Mouse (Mus musculus) lung, embryonic 16.5 days (tissue): Measurements from ENCODE around the gene Syt1. TPM values are rescaled to one million over a fixed set of nuclear protein-coding genes. Genes with fewer than 3 reads are reported as not detected.

Experiments
- ATAC-seq: fragments of 200-750 bp; cut with Nextera tagmentation; 2 replicates; pipeline ENCODE4 v1.8.0; 2017; ENCODE audit warnings: low read depth, mild to moderate bottlenecking, moderate library complexity
- H3K27ac ChIP-seq: fragments of 300-500 bp; sonication (generic); 2 replicates; pipeline ENCODE4 v1.5.1; 2014; ENCODE audit warnings: mild to moderate bottlenecking, control low read depth, low read length
- H3K27me3 ChIP-seq: fragments of 300-500 bp; sonication (generic); 2 replicates; pipeline ENCODE4 v1.6.1; 2014; ENCODE audit warnings: low read depth, low read length, mixed read lengths; ENCODE audit not compliant: control insufficient read depth, insufficient read depth
- H3K36me3 ChIP-seq: fragments of 300-500 bp; sonication (generic); 2 replicates; pipeline ENCODE4 v1.6.1; 2014; ENCODE audit warnings: low read length; ENCODE audit not compliant: control insufficient read depth, insufficient read depth
- H3K4me1 ChIP-seq: fragments of 300-500 bp; sonication (generic); replicated peaks from 2 replicates; pipeline ENCODE4 v1.6.1; 2014; ENCODE audit warnings: low read length, mixed read lengths; ENCODE audit not compliant: control insufficient read depth, insufficient read depth
- H3K4me2 ChIP-seq: fragments of 300-500 bp; sonication (generic); 2 replicates; pipeline ENCODE4 v1.6.1; 2014; ENCODE audit warnings: low read depth, low read length, control low read depth
- H3K4me3 ChIP-seq: fragments of 300-500 bp; sonication (generic); 2 replicates; pipeline ENCODE4 v1.5.1; 2014; ENCODE audit warnings: mild to moderate bottlenecking, low read length, control low read depth
- H3K9ac ChIP-seq: fragments of 300-500 bp; sonication (generic); 2 replicates; pipeline ENCODE4 v1.6.1; 2014; ENCODE audit warnings: low read length, control low read depth
- H3K9me3 ChIP-seq: fragments of 300-500 bp; sonication (generic); 2 replicates; pipeline ENCODE4 v1.6.1; 2016; ENCODE audit warnings: low read length; ENCODE audit not compliant: control insufficient read depth
- WGBS: fragments of 180-500 bp; shearing (Covaris S2); extraction: QIAGEN DNeasy Blood & Tissue Kit; methylation state at CpG from one replicate; pipeline ENCODE4 v1.1.7; 2014; 5-methylcytosine and 5-hydroxymethylcytosine counted together
- polyA plus RNA-seq: library from polyadenylated mRNA; unstranded; fragments of >200 nt; fragmentation: Nextera tagmentation; extraction: Ambion mirVana; gene quantifications from 2 replicates; pipeline ENCODE4 v1.2.1, GENCODE M21; 2015

The Syt1 gene
- polyA plus RNA-seq, 1 experiment from 2014 or later: 0.83 TPM

DNA sequence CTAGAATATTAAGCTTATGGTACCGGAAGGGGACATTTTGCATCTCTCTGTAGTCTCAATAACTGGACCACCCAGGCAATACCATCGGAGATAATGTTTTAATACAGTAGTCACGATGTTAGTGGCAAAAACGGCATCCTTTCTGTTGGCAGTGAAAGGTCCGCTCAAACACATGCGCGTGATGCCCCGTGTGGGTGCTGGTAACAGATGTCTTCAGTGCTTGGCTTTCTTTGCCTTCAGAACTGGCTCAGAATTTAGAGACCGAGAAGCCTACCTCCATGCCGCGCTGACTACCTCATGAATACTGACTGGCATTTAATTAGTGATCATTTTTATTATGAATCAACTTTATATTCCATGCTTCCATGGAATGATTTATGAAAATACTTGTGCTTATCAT lies 355.7 kb downstream of the Syt1 start:
- Histone ChIP-seq H3K9ac (no peak overlapping the region), H3K27me3 (no peaks in the 10 kb centered on the region), H3K9me3 (no peaks in the 10 kb centered on the region), H3K4me3 (no peak overlapping the region), H3K27ac (no peak overlapping the region), H3K4me2 (no peak overlapping the region), H3K4me1 (no peaks in the 10 kb centered on the region), H3K36me3 (no peaks in the 10 kb centered on the region)
- 93% methylated on average over 11 of the region's 11 CpGs for WGBS
- ATAC-seq: no peak

DNA sequence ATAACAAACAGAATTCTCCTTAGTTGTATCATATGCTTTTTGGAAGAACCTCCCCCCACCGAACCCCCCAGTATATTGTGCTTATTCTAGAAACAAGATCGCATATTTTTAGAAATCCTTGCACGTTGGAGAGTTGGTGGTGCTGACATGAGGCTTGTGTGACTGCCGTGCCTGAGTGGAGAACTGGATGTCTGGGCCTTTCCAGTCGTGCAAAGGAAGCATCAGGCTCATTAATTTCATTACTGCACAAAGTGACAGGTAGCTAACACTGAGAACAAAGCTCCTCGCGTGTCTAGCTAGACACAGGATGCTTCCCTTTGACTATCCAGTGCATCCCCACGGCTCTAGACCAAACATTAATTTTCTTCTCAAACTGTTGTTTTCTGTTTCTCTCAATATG lies 358.0 kb downstream of the Syt1 start:
- Histone ChIP-seq H3K4me1 (no peaks in the 10 kb centered on the region), H3K27ac (no peak overlapping the region), H3K9ac (no peak overlapping the region), H3K4me3 (no peak overlapping the region), H3K9me3 (no peaks in the 10 kb centered on the region), H3K4me2 (no peak overlapping the region), H3K27me3 (no peaks in the 10 kb centered on the region), H3K36me3 (no peaks in the 10 kb centered on the region)
- WGBS: 47% methylated on average over 8 of the region's 8 CpGs
- no peak for ATAC-seq

DNA sequence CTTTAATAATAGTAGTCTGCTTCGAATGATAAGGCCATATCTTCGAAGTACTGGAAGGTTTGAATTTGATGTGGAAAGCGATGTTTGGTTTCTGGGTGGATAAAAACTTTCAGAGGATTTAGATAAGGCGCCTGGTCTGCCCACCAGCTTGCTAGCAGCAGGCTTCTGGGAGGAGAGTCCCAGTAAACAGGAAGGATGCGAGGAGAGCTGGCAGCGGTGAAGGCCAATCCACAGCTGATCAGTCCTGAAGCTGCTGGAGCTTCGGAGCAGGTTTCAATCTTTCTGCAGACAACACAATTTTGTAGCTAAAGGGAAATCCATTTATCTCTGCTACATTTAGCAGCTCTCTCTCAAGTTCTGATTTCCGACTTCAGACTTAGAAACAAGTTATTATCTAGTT lies 358.7 kb downstream of the Syt1 start:
- Histone ChIP-seq H3K9me3 (no peaks in the 10 kb centered on the region), H3K27me3 (no peaks in the 10 kb centered on the region), H3K4me1 (no peaks in the 10 kb centered on the region), H3K9ac (no peak overlapping the region), H3K36me3 (no peaks in the 10 kb centered on the region), H3K4me3 (no peak overlapping the region), H3K27ac (no peak overlapping the region), H3K4me2 (no peak overlapping the region)
- 64% methylated on average over 8 of the region's 8 CpGs for WGBS
- no peak for ATAC-seq

DNA sequence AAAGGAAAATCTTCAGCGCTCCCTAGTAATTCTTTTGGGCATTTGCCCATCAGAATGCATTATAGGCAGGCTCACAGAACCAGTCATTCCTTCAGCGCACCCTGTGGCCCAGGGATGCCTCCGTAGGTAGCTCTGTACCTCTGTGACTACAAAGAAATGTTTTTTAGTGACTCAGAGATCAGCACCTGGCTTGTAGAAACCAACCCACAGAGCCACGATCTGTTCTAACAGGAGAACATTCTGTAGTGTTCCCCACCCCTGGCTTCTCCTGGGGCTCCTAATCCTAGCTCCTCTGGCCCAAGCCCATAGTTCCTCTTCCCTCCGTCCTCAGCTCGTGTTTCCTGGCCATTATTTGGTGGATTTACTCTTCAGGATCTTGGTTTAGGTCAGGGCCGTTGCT lies 361.6 kb downstream of the Syt1 start:
- no peaks in the 10 kb centered on the region for H3K36me3 ChIP-seq
- H3K27me3 ChIP-seq: no peaks in the 10 kb centered on the region
- WGBS: 69% methylated on average over 7 of the region's 7 CpGs
- no peak for ATAC-seq
- no peak overlapping the region for H3K27ac ChIP-seq
- H3K9me3 ChIP-seq: no peaks in the 10 kb centered on the region
- H3K4me1 ChIP-seq: no peaks in the 10 kb centered on the region
- H3K4me3 ChIP-seq: no peak overlapping the region
- H3K9ac ChIP-seq: no peak overlapping the region
- H3K4me2 ChIP-seq: no peak overlapping the region

DNA sequence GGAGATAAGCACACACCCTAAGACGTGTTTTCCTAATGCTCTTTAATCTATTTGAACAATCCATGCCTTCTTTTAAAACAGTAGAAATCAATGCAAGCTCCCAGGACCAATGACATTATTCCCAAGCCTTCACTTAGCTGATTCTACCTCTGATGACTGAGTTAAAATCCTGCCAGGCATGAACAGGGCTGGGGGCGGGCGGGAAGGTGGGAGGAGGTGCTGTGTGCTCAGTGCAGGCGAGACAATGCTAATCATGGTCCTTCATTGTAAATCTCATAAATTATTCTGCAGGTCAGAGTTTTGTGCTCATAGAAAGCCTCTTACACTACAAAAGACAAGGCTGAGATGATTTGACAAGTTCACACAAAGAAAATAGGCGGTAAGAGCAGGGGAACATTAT lies 366.9 kb downstream of the Syt1 start:
- Histone ChIP-seq H3K27ac (no peak overlapping the region), H3K9me3 (no peaks in the 10 kb centered on the region), H3K9ac (no peak overlapping the region), H3K4me1 (no peaks in the 10 kb centered on the region), H3K4me2 (no peak overlapping the region), H3K4me3 (no peak overlapping the region), H3K36me3 (no peaks in the 10 kb centered on the region), H3K27me3 (no peaks in the 10 kb centered on the region)
- WGBS: 68% methylated on average over 5 of the region's 5 CpGs
- ATAC-seq: no peak

DNA sequence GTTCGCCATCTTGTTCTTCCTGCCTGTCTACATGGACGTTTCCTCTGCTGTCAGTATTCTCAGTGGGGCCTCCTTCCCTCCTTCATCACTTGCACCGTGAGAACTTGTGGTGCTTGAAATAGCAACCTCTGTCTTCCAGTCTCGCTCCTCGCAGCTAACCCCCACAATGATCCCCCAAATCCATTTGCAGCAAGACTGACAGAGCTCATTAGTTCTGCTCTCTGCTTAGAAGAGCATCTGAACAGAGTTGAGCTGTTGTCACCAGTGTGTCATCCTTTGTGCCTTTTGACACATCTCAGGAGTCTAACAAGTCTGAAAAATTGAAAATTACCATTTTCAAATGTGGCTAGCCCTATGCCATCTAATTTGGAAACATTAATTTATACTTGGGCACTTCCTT lies 372.7 kb downstream of the Syt1 start:
- WGBS: 69% methylated on average over 5 of the region's 5 CpGs
- Histone ChIP-seq H3K4me3 (no peak overlapping the region), H3K27ac (no peak overlapping the region), H3K9me3 (no peaks in the 10 kb centered on the region), H3K4me1 (no peaks in the 10 kb centered on the region), H3K4me2 (no peak overlapping the region), H3K36me3 (no peaks in the 10 kb centered on the region), H3K9ac (no peak overlapping the region), H3K27me3 (no peaks in the 10 kb centered on the region)
- no peak for ATAC-seq

DNA sequence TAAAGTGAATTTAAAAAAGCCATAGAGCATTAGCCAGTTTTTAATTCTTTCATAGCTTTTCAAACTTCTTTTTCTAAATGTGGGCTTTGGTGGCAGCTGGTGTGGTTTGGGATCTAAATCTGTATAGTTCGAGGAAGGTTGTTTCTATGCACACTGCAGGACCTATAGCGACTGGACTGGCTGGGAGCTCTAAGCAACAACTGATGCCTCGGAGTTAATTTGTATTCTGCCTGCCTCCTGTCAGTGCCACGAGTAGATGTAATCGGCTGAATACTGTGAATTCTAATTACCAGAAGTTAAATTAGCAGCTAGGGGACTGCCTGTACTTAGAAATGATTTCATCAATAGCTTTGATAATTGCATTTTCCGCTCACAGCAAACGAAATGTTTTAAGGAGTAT lies 374.7 kb downstream of the Syt1 start:
- Histone ChIP-seq H3K9ac (no peak overlapping the region), H3K36me3 (no peaks in the 10 kb centered on the region), H3K27me3 (no peaks in the 10 kb centered on the region), H3K27ac (no peak overlapping the region), H3K9me3 (no peaks in the 10 kb centered on the region), H3K4me3 (no peak overlapping the region), H3K4me2 (no peak overlapping the region), H3K4me1 (no peaks in the 10 kb centered on the region)
- WGBS: 83% methylated on average over 7 of the region's 7 CpGs
- ATAC-seq: no peak

DNA sequence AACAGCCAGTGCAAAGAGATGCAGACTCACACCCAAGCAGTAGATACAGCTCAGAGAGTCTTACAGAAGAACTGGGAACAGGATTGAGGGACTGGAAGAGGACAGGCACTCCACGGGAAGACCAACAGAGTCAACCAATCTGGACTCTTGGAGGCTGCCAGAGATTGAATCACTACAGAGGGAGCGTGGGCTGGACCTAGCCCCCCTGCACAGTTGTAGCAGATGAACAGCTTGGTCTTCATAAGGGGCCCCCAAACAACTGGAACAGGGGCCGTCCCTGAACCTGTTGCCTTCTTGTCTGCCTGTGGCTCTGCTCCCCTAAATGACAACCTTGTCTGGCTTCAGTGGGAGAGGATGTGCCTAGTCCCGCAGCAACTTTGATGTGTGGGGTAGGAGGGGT lies 375.2 kb downstream of the Syt1 start:
- H3K9ac ChIP-seq: no peak overlapping the region
- no peaks in the 10 kb centered on the region for H3K9me3 ChIP-seq
- no peak for ATAC-seq
- 80% methylated on average over 4 of the region's 4 CpGs for WGBS
- no peak overlapping the region for H3K4me2 ChIP-seq
- H3K27me3 ChIP-seq: no peaks in the 10 kb centered on the region
- no peak overlapping the region for H3K4me3 ChIP-seq
- H3K36me3 ChIP-seq: no peaks in the 10 kb centered on the region
- no peak overlapping the region for H3K27ac ChIP-seq
- no peaks in the 10 kb centered on the region for H3K4me1 ChIP-seq

DNA sequence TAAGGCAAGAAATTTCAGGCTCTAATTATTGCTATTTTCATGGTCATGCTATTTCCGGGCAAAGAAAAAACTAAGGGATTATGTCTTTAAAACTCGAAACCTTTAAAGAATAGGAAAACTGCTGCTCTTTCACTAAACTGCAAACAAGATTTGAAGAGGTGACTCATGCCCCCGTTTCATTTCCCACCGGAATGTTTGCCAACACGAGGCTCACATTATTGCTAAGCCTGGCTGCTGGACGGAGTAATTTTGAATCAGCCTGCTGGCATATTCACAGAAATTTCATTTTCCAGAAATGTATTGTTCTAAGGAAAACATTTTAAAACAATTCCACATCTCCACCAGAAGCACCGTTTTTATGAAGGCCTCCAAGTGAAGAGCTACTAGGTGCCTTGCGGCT lies 379.9 kb downstream of the Syt1 start:
- Histone ChIP-seq H3K4me2 (no peak overlapping the region), H3K4me3 (no peak overlapping the region), H3K27me3 (no peaks in the 10 kb centered on the region), H3K4me1 (no peaks in the 10 kb centered on the region), H3K9me3 (no peaks in the 10 kb centered on the region), H3K9ac (no peak overlapping the region), H3K27ac (no peak overlapping the region), H3K36me3 (no peaks in the 10 kb centered on the region)
- ATAC-seq: no peak
- 68% methylated on average over 8 of the region's 8 CpGs for WGBS

DNA sequence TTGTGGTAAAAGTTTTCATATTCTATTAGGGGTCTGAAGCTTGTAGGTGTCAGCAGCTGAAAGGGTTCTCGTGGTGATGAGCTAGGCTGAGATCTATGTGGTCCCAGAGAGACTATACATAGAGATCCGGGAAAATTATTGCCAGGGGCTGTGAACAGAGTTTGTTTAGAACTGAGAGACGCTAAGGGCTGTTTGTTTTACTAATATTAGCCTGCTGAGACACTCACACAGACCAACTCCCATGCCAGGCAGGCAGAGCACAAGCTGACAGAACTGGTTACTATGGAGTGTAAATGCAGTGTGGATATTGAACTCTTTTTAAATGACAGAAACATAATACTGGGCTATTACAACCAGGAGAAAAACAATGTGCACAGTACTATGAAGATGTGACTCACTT lies 384.4 kb downstream of the Syt1 start:
- H3K4me1 ChIP-seq: no peaks in the 10 kb centered on the region
- H3K4me2 ChIP-seq: no peak overlapping the region
- H3K4me3 ChIP-seq: no peak overlapping the region
- no peaks in the 10 kb centered on the region for H3K36me3 ChIP-seq
- ATAC-seq: no peak
- no peak overlapping the region for H3K27ac ChIP-seq
- H3K9ac ChIP-seq: no peak overlapping the region
- 20% methylated on average over 3 of the region's 3 CpGs for WGBS
- no peaks in the 10 kb centered on the region for H3K27me3 ChIP-seq
- no peaks in the 10 kb centered on the region for H3K9me3 ChIP-seq
